Mouse (Mus musculus): Measurements from ENCODE around the gene Styxl1.

GRCm38 (mm10) chr5:135782901-135783300 is 4.7 kb upstream of the Styxl1 start:
- no peak for TF ChIP-seq CTCF (IDR thresholded peaks at IDR 0.05; ENCODE audit: control insufficient read depth, insufficient read depth, insufficient replicate concordance, low read depth, low read length)
- TF ChIP-seq POLR2A (IDR thresholded peaks at IDR 0.05; ENCODE audit: control insufficient read depth, low read depth, low read length) = no peak

Data from testis, adult 2 months (tissue).